7 mouse cellular contexts compared by ENCODE assay signal in the genomic region with DNA sequence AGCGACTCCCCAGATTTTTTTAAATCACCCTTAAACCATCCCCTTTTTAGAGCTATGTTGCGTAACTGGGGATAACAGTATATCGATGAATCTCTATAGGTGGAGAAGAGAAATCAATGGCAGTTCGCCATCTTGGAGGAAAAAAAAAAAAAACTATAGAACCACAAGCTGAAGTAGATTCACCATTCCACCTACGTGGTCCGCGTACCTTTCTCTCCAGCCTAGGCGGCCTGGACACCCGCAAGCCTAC. TPM values are rescaled to one million over a fixed set of nuclear protein-coding genes. Genes with fewer than 3 reads are reported as not detected.
DNase-seq lines count a peak whose midpoint lies in the region; ATAC-seq lines count a peak whose summit lies in the region.

No protein-coding gene starts in this region.

- peaks cover 6% of the 10 kb centered on the region; the same call in 1 of the 2 replicates for H3K4me1 ChIP-seq in neural tube, embryonic 11.5 days (ENCODE audit: control insufficient read depth, insufficient read depth, low read length)
- peaks cover 8% of the 10 kb centered on the region; the same call in 1 of the 2 replicates for H3K4me1 ChIP-seq in embryonic facial prominence, embryonic 12.5 days
- H3K4me1 ChIP-seq in limb, embryonic 10.5 days = peaks cover 15% of the 10 kb centered on the region
- 0 out of 2 replicates have a peak, but pooled peaks cover 4% of the 10 kb centered on the region for H3K4me1 ChIP-seq in stomach, embryonic 15.5 days

- peak overlapping the region; percentile 97 for H3K9ac ChIP-seq in neural tube, embryonic 11.5 days (ENCODE audit: low read length)
- H3K9ac ChIP-seq in embryonic facial prominence, embryonic 12.5 days = peak overlapping the region; percentile 93
- H3K9ac ChIP-seq in stomach, embryonic 15.5 days = peak overlapping the region; percentile 69

- H3K9me3 ChIP-seq in neural tube, embryonic 11.5 days (ENCODE audit: control insufficient read depth, low read length) = no peaks in the 10 kb centered on the region
- no peaks in the 10 kb centered on the region for H3K9me3 ChIP-seq in embryonic facial prominence, embryonic 12.5 days
- no peaks in the 10 kb centered on the region for H3K9me3 ChIP-seq in limb, embryonic 10.5 days (replicated peaks)
- no peaks in the 10 kb centered on the region for H3K9me3 ChIP-seq in stomach, embryonic 15.5 days

- H3K36me3 ChIP-seq in neural tube, embryonic 11.5 days (ENCODE audit: control insufficient read depth, insufficient read depth, low read length) = peaks cover 3% of the 10 kb centered on the region; the same call in 1 of the 2 replicates
- peaks cover 16% of the 10 kb centered on the region; the same call in 1 of the 2 replicates for H3K36me3 ChIP-seq in embryonic facial prominence, embryonic 12.5 days
- peaks cover 17% of the 10 kb centered on the region for H3K36me3 ChIP-seq in limb, embryonic 10.5 days
- H3K36me3 ChIP-seq in stomach, embryonic 15.5 days = peaks cover 3% of the 10 kb centered on the region; the same call in 1 of the 2 replicates

- H3K4me3 ChIP-seq in neural tube, embryonic 11.5 days (ENCODE audit: low read depth, low read length) = peak overlapping the region; percentile 98
- peak overlapping the region; percentile 83 for H3K4me3 ChIP-seq in embryonic facial prominence, embryonic 12.5 days
- peak overlapping the region; percentile 88 for H3K4me3 ChIP-seq in limb, embryonic 10.5 days
- peak overlapping the region; percentile 81 for H3K4me3 ChIP-seq in stomach, embryonic 15.5 days (replicated peaks)

- DNase-seq in neural tube, embryonic 11.5 days (ENCODE audit: low spot score) = no peak
- DNase-seq in neural tube, embryonic 10.5 days (ENCODE audit: extremely low spot score, low spot score) = no peak
- no peak for DNase-seq in limb, embryonic 10.5 days (ENCODE audit: low spot score)
- no peak for DNase-seq in spleen, postnatal 4 days (ENCODE audit: low spot score in 2 of 2)
- DNase-seq in cerebellum, postnatal 36 days = no peak

- peak; percentile 27 for ATAC-seq in neural tube, embryonic 11.5 days (ENCODE audit: insufficient read depth, low FRiP score, low TSS enrichment)
- ATAC-seq in embryonic facial prominence, embryonic 12.5 days (ENCODE audit: insufficient number of reproducible peaks, insufficient read depth, low FRiP score, low TSS enrichment) = no peak
- ATAC-seq in stomach, embryonic 15.5 days (ENCODE audit: insufficient read depth, low FRiP score, low read depth) = no peak

- H3K27ac ChIP-seq in neural tube, embryonic 11.5 days (ENCODE audit: low read depth, low read length) = peak overlapping the region; percentile 98
- peak overlapping the region; percentile 95 for H3K27ac ChIP-seq in embryonic facial prominence, embryonic 12.5 days
- H3K27ac ChIP-seq in limb, embryonic 10.5 days = peak overlapping the region; percentile 89
- peak overlapping the region; percentile 87 for H3K27ac ChIP-seq in stomach, embryonic 15.5 days

- 1% methylated on average over 9 of the region's 9 CpGs for WGBS in neural tube, embryonic 11.5 days
- 2% methylated on average over 9 of the region's 9 CpGs for WGBS in embryonic facial prominence, embryonic 12.5 days
- 3% methylated on average over 9 of the region's 9 CpGs for WGBS in limb, embryonic 10.5 days
- 4% methylated on average over 9 of the region's 9 CpGs for WGBS in stomach, embryonic 15.5 days

- H3K4me2 ChIP-seq in neural tube, embryonic 11.5 days (ENCODE audit: low read depth) = peak overlapping the region; percentile 70
- H3K4me2 ChIP-seq in embryonic facial prominence, embryonic 12.5 days (replicated peaks) = peak overlapping the region; percentile 70
- H3K4me2 ChIP-seq in stomach, embryonic 15.5 days = peak overlapping the region; percentile 85

- H3K27me3 ChIP-seq in neural tube, embryonic 11.5 days (ENCODE audit: control insufficient read depth, insufficient read depth, low read length) = no peaks in the 10 kb centered on the region
- no peaks in the 10 kb centered on the region for H3K27me3 ChIP-seq in embryonic facial prominence, embryonic 12.5 days
- no peaks in the 10 kb centered on the region for H3K27me3 ChIP-seq in limb, embryonic 10.5 days (ENCODE audit: low read depth, poor library complexity, severe bottlenecking)
- no peaks in the 10 kb centered on the region for H3K27me3 ChIP-seq in stomach, embryonic 15.5 days (replicated peaks)

RNA-seq across cellular contexts. Expression of a gene that starts 1.3 kb away (rescaled TPM):
- polyA plus RNA-seq in neural tube, embryonic 11.5 days (2014; fragmentation: Nextera tagmentation; extraction: Ambion mirVana) = 282 and 293 TPM in 2 replicates
- 198 and 199 TPM in 2 replicates for polyA plus RNA-seq in embryonic facial prominence, embryonic 12.5 days (2016; fragmentation: Nextera tagmentation; extraction: Ambion mirVana)
- 54.4 and 87.5 TPM in 2 replicates for polyA plus RNA-seq in limb, embryonic 10.5 days (2016; fragmentation: Nextera tagmentation; extraction: Ambion mirVana)
- polyA plus RNA-seq in stomach, embryonic 15.5 days (2015; fragmentation: Nextera tagmentation; extraction: Ambion mirVana) = 77.5 and 82.7 TPM in 2 replicates
